Mouse (Mus musculus) thymus, postnatal 10 days (tissue): ENCODE measurements at regions not wholly inside any gene's neighbourhood (a gene's known extent, or its start where the extent isn't known, plus 50 kb on each side); places are given as distances from the start of the nearest gene placed in this dataset.

Experiments used
- DNase-seq, 2 experiments: peaks; one replicate each; pipeline ENCODE4 v3.0.0; 2021; ENCODE audit warnings: low spot score in 2 of 2

DNA sequence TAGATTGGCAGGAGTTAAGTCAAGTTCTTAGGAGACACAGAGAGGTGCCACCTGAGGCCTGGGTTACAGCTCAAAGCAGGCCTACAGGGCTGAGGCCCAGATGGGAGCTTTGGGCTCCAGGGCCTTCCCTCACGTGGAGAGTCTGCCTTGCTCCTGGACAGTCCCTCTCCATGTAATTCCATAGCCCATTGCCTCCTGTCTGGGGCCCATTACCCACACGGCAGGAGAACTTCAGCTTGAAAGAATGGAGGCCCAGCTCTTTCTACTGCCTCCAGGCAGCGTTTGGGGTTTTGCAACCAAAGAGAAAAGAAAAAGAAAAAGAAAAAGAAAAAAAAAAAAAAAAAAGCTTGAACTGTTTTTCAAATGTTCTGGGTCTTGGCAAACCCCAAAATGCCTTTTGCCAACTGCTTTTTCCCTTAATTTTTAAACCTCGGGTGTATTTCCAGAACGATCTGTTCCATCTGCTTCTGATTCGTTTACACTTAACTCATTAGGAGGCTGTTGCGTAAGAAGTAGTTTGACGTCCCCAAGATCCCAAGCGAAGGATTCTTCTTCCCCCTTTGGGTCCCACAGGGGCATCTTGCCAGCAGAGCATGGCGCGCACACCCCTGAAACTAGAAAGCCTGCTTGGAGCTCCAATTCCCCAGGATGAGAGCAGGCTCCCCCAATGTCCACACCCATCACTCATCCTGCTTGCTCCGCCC, 165.4 kb upstream of the Zfp703 start:
- no peak for DNase-seq

GRCm38 (mm10) chr8:26813198-26813815, 163.8 kb upstream of the Zfp703 start:
- no peak for DNase-seq

DNA sequence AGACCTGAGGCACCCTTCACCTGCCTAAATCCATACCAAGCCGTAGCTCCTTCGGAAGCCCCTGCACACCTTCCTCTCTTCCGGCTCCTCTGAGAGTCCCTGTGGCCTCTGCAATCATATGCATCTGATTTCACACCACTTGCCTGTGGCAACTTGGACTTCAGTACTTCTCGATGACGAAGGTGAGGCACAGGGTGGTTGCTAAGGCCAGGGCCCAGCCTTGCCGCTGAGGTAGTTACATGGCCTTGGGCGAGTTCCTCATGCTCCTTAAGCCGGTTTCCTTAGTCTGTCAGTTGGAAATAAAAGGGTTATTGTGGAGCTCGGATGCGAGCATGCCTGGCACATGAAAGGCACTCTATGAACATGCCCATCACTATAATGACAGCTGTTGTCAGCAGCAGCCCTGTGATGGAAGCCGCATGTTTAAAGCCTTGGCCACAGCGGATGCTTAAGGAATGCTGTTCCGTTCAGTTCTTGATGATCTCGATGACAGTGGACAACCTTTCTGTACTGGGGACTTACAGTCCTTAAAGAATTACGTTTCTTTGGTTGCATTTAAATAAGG, 162.0 kb upstream of the Zfp703 start:
- no peak for DNase-seq

- DNase-seq: no peak
Observed at GRCm38 (mm10) chr8:26816977-26817376, 160.1 kb upstream of the Zfp703 start.

- DNase-seq: no peak
Observed at GRCm38 (mm10) chr8:26824189-26824941, 152.8 kb upstream of the Zfp703 start.

DNA sequence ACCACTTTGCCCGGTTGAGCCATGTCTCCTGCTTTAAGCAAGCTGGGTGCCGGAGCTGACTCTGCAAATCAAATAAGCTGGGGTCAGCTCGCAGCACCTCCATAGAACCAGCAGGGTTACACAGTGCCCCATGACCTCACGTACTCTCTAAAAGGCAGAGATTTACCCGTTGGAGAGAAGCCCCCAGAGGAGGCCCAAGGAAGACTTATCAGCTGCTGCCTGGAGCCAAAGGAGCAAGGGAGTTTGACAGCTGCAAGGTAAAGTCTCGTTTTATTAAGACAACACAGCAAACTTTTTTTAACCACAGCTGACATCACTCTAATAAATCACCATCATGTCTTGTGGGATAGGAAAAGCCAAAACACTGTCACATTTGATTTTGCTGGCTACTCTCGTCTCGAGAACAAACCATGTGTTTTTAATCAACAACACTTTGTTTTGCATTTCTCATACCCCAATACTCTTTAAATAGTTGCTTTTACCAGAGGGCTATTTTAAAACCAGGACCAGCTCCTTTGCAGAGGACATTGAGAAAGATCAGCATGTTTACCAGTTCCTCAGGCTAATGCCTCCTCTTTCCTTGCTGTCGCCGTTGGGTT, 148.7 kb upstream of the Zfp703 start:
- no peak for DNase-seq

DNA sequence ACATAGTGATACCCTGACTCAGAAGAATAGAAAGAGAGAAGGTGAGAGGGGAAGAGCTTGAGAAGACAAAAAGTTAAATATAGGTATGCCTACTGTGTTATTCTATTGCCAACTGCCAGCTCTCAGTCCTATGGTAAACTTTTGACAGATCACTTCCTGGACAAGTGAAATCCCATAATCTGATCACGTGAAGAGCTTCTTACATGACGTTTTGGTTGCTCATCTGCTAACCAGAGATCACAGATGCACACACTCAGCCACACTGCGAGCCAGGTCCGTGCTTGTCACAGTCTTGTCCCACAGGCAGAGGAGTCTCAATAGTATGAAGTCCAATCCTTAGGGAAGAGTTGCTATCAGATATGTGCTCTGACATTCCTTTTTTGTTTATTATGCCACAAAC, 147.8 kb upstream of the Zfp703 start:
- no peak for DNase-seq

- no peak for DNase-seq
Observed at GRCm38 (mm10) chr8:26831148-26831547, 146.0 kb upstream of the Zfp703 start.

DNA sequence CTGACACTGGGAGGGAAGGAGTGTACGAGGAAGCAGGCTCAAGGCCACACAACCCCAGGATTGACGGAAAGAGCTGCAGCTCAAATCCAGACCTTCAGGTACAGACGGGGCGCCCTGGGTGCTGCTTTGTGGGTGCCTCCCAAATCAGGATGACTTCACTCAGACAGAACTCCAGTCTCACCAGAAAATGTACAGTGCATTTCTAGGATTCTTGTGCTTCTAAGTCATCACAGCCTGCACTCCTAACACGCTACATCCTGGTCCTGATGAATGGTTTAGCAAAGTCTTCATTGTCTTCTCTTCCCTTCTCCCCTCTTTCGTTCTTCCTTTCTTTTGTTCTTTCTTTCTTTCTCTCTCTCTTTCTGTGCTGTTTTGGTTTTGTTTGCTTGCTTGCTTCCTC, 145.3 kb upstream of the Zfp703 start:
- no peak for DNase-seq

- no peak for DNase-seq
Observed at GRCm38 (mm10) chr8:26832546-26832945, 144.6 kb upstream of the Zfp703 start.

GRCm38 (mm10) chr8:26833297-26833696, 143.8 kb upstream of the Zfp703 start:
- no peak for DNase-seq

- DNase-seq: no peak
Observed at GRCm38 (mm10) chr8:26833784-26834183, 143.3 kb upstream of the Zfp703 start.

DNA sequence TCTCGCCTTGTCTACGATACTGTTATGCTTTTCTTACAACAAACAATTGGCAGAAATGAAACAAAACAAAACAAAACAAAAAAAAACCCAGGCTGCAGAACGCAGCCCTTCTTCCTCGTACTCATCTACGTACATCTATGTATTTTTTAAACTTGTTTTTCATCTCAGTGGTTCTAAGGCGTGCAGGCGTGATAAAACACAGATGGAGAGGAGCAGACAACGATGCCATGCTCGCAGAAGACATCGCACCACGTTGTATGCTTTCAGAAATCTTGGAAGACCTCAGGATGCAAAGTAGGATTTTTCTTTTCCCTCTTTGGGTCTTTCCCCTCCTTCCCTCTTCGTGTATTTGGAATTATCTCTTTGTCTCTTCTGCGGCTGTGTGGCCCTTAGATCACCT, 142.5 kb upstream of the Zfp703 start:
- no peak for DNase-seq

DNA sequence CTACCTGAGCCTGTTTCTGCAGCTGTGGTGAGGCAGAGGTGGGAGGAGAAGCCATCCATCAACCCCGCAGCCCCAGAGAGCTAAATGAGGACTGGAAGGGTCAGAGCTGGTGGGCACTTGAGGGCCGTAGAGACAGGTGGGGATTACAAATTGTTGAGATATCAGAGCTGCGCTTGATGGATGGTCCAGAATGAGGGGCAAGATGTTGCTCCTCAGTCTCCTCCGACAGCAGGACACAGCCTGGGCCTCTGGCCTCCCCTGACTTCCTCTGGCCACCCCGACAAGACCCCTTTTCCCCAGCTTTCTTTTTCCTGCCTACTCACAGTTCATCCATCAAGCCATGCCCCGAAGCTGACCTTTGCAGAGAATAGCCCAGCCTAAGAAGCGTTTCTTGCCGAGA, 142.0 kb upstream of the Zfp703 start:
- no peak for DNase-seq

DNA sequence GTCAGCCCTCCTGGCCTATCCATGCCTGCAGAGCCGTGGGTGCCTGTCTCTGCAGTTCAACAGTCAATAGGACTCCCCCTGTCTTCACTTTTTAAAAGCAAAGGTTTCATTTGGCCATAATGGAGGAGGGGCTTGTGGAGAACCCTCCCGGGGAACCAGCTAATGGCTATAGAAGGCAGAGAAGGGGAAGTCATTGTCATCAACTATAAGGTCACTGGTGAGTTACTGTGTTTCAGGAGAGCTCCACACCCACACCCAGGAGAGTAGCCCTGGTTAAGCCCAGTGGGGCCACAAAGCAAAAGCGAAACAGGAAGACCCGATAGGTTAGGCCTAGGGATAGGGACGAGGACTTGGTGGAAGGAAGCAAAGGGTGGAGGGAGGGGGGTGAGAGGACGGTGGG, 141.5 kb upstream of the Zfp703 start:
- DNase-seq: no peak

DNA sequence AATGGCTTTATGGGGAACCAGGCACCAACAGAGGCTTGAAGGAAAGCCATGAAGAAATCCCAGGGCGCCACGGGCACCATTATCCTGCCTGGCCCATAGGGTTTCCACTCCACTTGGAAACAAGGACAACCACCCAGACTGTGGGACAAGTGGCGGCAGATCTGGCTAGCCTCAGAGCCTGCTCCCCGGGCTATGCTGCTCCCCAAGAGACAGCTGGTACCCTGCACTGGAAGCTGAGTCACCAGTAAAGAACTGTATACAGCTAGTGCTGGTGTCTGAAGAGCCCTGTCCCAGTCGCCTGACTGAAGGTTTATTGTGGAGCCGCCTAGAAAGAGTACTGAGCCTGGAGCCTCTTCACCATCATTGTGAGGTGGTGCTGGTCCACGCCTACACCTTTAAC, 140.6 kb upstream of the Zfp703 start:
- no peak for DNase-seq

GRCm38 (mm10) chr8:26840286-26840685, 136.8 kb upstream of the Zfp703 start:
- DNase-seq: no peak

DNA sequence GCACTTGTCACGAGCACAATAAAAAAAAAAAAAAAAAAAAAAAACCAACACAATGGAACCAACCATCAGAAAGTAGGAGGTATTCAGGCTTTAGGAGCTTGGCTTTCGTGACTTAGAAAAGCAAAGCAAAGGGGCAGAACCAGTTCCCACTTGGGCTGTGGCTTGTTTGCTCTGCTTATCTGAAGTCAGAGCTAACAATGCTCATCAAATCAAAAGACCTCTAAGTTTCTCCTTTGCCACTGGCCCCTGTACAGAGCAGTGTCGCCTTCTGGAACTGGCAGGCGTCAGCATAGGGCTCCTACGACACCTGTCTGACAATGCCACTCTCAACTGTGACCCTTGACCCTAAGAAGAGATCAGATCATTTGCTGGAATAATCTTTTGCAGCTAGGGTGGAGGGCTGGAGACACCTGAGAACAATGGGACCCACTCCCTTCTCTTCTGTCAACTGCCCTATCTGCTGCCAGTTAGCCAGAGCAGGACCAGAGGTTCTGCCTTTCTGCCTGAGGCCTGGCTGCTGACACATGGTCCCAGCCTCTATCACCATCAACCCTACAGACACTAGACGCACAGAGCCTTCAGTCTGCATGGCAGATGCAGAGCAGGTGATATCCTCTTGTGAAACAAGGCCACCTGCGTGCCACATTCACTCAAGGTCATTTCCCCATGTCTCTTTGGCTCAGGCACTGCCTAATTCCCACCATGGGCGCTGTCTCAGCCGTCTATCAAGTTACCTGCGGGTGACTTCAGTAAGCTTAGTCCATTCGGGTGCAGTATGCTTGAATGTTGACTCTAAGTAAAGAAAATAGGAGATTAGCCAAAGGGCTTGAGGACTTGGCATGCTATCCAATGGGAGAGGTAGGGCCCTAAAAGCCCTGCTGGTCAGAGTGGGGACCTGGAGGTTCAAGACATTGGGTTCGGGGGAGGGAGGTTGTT, 136.1 kb upstream of the Zfp703 start:
- no peak for DNase-seq

DNA sequence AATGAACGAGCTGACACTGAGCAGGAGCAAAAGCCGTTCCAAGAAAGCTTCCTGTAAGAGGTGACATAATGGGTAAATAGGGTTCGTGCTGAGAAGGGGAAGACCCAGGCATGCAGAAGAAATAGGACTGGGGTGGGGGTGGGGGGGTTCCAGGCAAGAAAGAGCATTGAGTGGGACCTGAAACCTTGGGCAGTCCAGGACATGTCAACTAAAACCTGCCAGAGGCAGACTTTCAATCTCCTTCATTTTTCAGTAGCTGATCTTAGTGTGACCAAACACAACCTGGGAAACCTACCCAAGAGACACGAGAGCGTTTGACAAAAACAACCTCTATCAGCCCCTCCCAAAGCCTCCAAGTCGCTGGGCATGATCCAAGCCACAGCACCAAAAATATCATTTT, 133.4 kb upstream of the Zfp703 start:
- no peak for DNase-seq

GRCm38 (mm10) chr8:26844132-26844808, 132.9 kb upstream of the Zfp703 start:
- DNase-seq: no peak

DNA sequence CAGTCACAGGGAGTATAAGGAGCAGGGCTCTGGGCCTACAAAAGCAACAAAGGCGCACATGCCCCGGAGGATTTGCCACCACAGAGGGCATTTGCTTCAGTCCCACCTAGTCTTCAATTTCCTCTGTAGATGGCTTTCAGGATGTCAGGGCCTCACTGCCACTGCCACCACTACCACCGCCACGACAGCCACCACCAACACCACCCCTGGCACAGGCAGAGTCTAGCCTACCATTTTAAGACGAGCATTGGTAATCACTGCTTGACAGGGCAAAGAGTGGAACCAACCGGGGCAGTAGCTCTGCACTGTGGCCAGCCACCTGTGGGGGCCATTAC, 132.3 kb upstream of the Zfp703 start:
- DNase-seq: no peak
